Mouse (Mus musculus) embryonic facial prominence, embryonic 11.5 days (tissue): ENCODE measurements around the gene Enam. TPM values are rescaled to one million over a fixed set of nuclear protein-coding genes. Genes with fewer than 3 reads are reported as not detected.

Experiments
- ATAC-seq: fragments of 200-750 bp; cut with Nextera tagmentation; replicated peaks from 2 replicates; pipeline ENCODE4 v1.8.0; 2017; ENCODE audit warnings: low read depth; ENCODE audit not compliant: insufficient number of reproducible peaks, low FRiP score, low TSS enrichment
- DNase-seq: peaks from one replicate; pipeline ENCODE4 v3.0.0-alpha.2; 2015; ENCODE audit warnings: low spot score
- H3K27ac ChIP-seq: fragments of 300-500 bp; sonication (generic); replicated peaks from 2 replicates; pipeline ENCODE4 v1.5.1; 2014; ENCODE audit warnings: mild to moderate bottlenecking, low read depth, low read length, control low read depth
- H3K27me3 ChIP-seq: fragments of 300-500 bp; sonication (generic); 2 replicates; pipeline ENCODE4 v1.6.1; 2014; ENCODE audit warnings: mild to moderate bottlenecking, low read length, moderate library complexity, mixed read lengths; ENCODE audit not compliant: control insufficient read depth, insufficient read depth
- H3K36me3 ChIP-seq: fragments of 300-500 bp; sonication (generic); replicated peaks from 2 replicates; pipeline ENCODE4 v1.6.1; 2014; ENCODE audit warnings: low read depth, mild to moderate bottlenecking, low read length, moderate library complexity, mixed read lengths; ENCODE audit not compliant: control insufficient read depth, insufficient read depth
- H3K4me1 ChIP-seq: fragments of 300-500 bp; sonication (generic); 2 replicates; pipeline ENCODE4 v1.6.1; 2014; ENCODE audit warnings: low read length, mixed read lengths; ENCODE audit not compliant: control insufficient read depth, insufficient read depth
- H3K4me2 ChIP-seq: fragments of 300-500 bp; sonication (generic); 2 replicates; pipeline ENCODE4 v1.6.1; 2014; ENCODE audit warnings: low read depth, mild to moderate bottlenecking, control low read depth, low read length, moderate library complexity
- H3K4me3 ChIP-seq: fragments of 300-500 bp; sonication (generic); 2 replicates; pipeline ENCODE4 v1.5.1; 2014; ENCODE audit warnings: low read depth, low read length, control low read depth
- H3K9ac ChIP-seq: fragments of 300-500 bp; sonication (generic); replicated peaks from 2 replicates; pipeline ENCODE4 v1.6.1; 2014; ENCODE audit warnings: mild to moderate bottlenecking, control low read depth, low read length
- H3K9me3 ChIP-seq: fragments of 300-500 bp; sonication (generic); replicated peaks from 2 replicates; pipeline ENCODE4 v1.6.1; 2016; ENCODE audit warnings: mild to moderate bottlenecking, low read length, inconsistent platforms, mixed read lengths; ENCODE audit not compliant: control insufficient read depth
- WGBS: fragments of 180-500 bp; shearing (Covaris S2); extraction: QIAGEN DNeasy Blood & Tissue Kit; methylation state at CpG from one replicate; pipeline ENCODE4 v1.1.7; 2014; 5-methylcytosine and 5-hydroxymethylcytosine counted together
- polyA plus RNA-seq: library from polyadenylated mRNA; unstranded; fragments of >200 nt; fragmentation: Nextera tagmentation; extraction: Ambion mirVana; gene quantifications from 2 replicates; pipeline ENCODE4 v1.2.1, GENCODE M21; 2014

Gene Enam
- polyA plus RNA-seq, 1 experiment from 2014 or later = not detected

- Histone ChIP-seq H3K27me3 (no peaks in the 10 kb centered on the region), H3K36me3 (no peaks in the 10 kb centered on the region), H3K4me1 (no peaks in the 10 kb centered on the region), H3K27ac (no peak overlapping the region), H3K4me3 (no peak overlapping the region), H3K4me2 (no peak overlapping the region), H3K9me3 (no peaks in the 10 kb centered on the region), H3K9ac (no peak overlapping the region)
- ATAC-seq = no peak
- DNase-seq = no peak
- 86% methylated on average over 7 of the region's 7 CpGs for WGBS
Observed at GRCm38 (mm10) chr5:88545536-88545935, 57.8 kb downstream of the Enam start.

GRCm38 (mm10) chr5:88553271-88554085, 65.7 kb downstream of the Enam start:
- Histone ChIP-seq H3K4me3 (peak overlapping the region; percentile 89), H3K9me3 (no peaks in the 10 kb centered on the region), H3K27me3 (no peaks in the 10 kb centered on the region), H3K27ac (peak overlapping the region; percentile 84), H3K9ac (peak overlapping the region; percentile 81), H3K4me1 (no peaks in the 10 kb centered on the region), H3K4me2 (peak overlapping the region; percentile 62), H3K36me3 (no peaks in the 10 kb centered on the region)
- peak; percentile 25 for DNase-seq
- 9% methylated on average over 29 of the region's 29 CpGs for WGBS
- peak; percentile 54 for ATAC-seq

- H3K9ac ChIP-seq = peak within 1 kb of the TSS; percentile 90
- peak within 1 kb of the TSS; percentile 91 for H3K4me2 ChIP-seq
- ATAC-seq = peak; percentile 95
- H3K36me3 ChIP-seq = no peaks in the 10 kb centered on the region
- no peaks in the 10 kb centered on the region for H3K27me3 ChIP-seq
- WGBS = under 1% methylated on average over 76 of the region's 76 CpGs
- no peaks in the 10 kb centered on the region for H3K9me3 ChIP-seq
- no peaks in the 10 kb centered on the region for H3K4me1 ChIP-seq
- peak; percentile 99 for DNase-seq
- peak within 1 kb of the TSS; percentile 84 for H3K27ac ChIP-seq
- H3K4me3 ChIP-seq = peak within 1 kb of the TSS; percentile 89
Observed at GRCm38 (mm10) chr5:88554086-88554886, 66.5 kb downstream of the Enam start, which contains the start of gene Utp3. Gene Utp3, plus strand, starts transcription at chr5:88554462.

Other genes starting within 250 kb of the Enam start
- not detected in 2 replicates for gene Gm7714, start 219.1 kb upstream of the Enam start, polyA plus RNA-seq
- not detected in 2 replicates for gene Prol1, start 170.7 kb upstream of the Enam start, polyA plus RNA-seq
- gene Amtn, start 111.9 kb upstream of the Enam start, polyA plus RNA-seq = not detected in 2 replicates
- gene Ambn, start 32.0 kb upstream of the Enam start, polyA plus RNA-seq = 0.70 and 0.94 TPM in 2 replicates
- gene Jchain, start 39.9 kb downstream of the Enam start, polyA plus RNA-seq = 0.35 and 0.39 TPM in 2 replicates
- gene Utp3, start 66.5 kb downstream of the Enam start, polyA plus RNA-seq = 75.6 and 76.0 TPM in 2 replicates
- gene Rufy3, start 77.1 kb downstream of the Enam start, polyA plus RNA-seq = 34.1 and 39.9 TPM in 2 replicates
- 82.0 and 91.0 TPM in 2 replicates for gene Grsf1, start 188.2 kb downstream of the Enam start, polyA plus RNA-seq
- 13.7 and 15.6 TPM in 2 replicates for gene Mob1b, start 232.9 kb downstream of the Enam start, polyA plus RNA-seq